Mouse (Mus musculus) cerebellum, adult 11 months (tissue): Measurements from ENCODE around the gene Kcnn3.

Source experiments
- DNase-seq: peaks from one replicate; pipeline ENCODE4 v3.0.0; 2022

Kcnn3 gene

GRCm38 (mm10) chr3:89569058-89569457 lies 49.1 kb downstream of the Kcnn3 start:
- DNase-seq, result no peak

GRCm38 (mm10) chr3:89569707-89570324 lies 49.9 kb downstream of the Kcnn3 start:
- DNase-seq, result no peak

DNA sequence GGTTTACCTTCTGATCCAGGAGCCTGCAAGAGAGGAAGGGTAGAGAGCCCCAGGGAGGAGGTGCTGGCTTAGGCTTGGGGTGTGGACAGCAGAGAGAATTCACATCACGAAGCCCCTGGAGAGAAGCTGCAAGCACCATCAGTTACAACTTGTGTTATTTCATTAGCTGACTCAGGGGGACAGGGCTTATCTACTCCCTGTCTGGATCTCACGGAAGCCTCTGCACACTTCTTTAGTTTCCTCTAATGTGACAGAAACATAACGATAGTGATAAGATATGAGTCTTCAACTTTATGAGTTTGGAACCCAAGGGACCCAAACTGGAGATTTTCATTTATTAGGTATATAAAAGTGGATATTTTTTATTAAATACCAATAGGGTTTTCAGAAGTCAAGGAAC lies 50.4 kb downstream of the Kcnn3 start:
- no peak for DNase-seq

DNA sequence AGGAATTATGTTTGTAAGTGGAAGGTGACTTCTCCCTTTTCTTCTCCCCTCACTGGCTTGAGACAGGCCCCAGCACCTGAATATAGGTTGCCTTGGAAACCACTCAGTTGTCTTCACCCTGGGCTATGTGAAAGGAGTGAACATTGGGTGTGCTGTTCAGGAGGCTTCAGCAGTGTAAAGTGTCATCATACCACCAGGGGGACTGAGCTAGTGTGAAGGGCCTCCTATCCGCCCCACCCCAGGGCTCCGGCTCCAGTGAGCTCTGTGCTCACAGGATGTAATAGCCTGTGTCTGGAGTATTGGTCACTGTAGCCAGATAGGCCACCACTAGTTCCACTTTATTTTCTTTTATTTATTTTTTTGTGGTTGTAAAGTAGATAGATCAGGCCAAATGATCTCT lies 54.3 kb downstream of the Kcnn3 start:
- no peak for DNase-seq

DNA sequence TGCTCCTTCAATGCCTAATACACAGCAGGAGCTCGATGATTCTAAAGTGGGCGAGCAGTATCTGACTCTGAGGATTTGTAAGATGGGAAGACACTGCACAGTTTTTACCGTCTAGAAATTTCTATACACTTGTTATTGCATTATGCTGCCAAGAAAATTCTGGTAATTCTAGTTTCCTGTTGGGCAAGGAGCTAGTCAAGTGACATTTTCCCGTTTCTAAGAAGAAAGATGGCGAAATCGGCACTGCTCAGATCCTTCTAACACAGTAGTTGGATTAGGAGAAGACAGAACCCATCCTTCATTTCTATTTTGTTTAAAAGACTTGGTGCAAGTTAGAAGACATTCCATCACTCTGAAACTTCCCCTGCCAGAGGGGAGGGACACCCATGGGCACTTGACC lies 56.4 kb downstream of the Kcnn3 start:
- no peak for DNase-seq

DNA sequence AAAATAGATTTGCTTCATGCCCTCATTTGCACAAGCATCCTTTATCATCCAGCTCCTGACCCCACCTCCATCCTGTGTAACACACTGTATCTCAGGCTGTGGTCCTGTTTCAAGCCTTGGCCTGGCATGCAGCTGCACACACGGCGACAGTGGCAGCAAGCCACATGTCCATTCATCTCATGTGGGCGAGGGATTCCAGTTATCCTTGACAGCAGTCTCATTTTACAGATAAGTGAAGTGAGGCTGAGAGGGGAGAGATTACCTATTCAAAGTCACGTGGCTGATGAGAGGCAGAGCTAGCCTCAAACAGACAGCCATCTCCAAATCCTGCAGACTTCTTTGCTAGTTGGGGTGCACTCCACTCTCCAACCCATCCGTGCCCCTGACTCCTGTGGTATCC lies 57.2 kb downstream of the Kcnn3 start:
- DNase-seq, result no peak

GRCm38 (mm10) chr3:89578083-89578482 lies 58.1 kb downstream of the Kcnn3 start:
- no peak for DNase-seq

GRCm38 (mm10) chr3:89578803-89579202 lies 58.8 kb downstream of the Kcnn3 start:
- DNase-seq, result no peak

DNA sequence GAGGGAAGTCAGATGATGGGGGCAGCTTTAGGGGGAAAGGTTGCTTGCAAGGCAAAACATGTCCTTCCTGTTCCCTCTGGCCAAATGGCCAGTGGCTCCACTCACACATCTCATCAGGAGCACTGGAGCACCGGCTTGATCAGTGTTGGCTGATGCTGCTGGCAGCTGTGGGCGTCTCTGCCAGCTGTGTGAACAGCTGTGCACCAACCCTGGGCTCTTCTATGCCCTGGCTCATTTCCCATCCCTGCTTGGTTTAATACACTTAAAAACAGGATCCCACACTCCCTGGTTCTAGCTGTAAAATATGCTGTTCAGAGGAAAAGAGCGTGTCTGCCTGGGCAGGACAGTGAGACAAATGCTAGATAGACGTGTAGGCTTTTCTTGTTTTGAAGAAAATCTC lies 64.3 kb downstream of the Kcnn3 start:
- DNase-seq, result no peak

DNA sequence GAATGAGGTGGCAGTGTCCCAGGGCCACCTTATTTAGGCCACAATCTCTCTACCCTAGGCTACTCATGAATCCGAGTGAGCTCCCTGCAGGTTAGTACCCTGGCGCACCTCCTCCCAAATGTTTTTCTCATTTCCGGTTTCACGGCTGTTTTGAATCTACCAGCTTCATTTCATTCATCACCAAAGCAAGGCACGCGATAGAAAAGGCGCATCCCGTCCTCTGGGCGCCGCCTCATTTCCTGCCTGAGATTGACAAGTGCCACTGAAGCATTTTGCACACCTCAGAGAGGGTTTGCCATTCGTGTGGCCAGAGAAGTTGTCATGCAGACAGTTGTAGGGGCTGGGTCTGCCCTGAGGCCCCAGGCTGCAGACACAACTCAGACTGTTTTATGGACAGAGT lies 68.5 kb downstream of the Kcnn3 start:
- DNase-seq, result no peak

DNA sequence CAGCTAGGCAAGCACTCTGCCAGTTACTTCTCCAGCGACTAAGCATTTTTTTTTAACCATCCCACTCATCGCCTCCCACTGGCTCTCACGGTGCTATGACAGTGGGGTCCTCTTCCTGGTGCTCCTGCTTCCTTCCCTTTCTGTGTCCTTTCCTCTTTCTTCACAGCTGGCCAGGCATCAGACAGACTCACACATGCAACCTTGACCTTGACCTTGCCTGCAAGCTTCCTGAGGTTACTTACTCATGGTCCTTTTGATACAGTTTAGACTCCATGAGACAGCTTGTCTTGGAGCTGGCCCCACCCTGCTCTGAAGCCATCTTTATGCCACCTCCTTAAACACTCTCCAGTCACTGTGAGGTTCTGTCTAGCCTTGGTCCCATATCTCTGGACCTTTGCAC lies 69.4 kb downstream of the Kcnn3 start:
- DNase-seq, result no peak

GRCm38 (mm10) chr3:89590386-89590785 lies 70.4 kb downstream of the Kcnn3 start:
- DNase-seq, result no peak

DNA sequence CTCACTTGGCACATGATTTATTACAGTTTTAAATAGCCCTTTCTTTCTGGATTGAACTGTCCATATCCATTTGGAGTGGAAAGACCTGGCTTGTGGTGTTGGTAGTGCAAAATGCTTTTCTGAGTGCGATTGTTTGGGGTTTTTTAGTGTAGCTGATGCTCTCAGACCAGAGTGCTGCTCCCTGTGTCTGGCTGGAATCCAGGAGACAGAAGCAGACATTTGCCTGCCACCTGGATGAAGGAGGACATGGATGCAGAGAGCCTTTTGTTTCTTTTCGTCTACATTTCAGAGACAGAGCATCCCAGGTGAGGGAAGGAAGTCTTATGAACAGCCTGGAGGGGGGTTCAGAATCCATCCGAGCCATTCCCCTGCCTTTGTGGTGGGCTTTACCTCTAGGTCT lies 71.5 kb downstream of the Kcnn3 start:
- DNase-seq, result peak; percentile 9

DNA sequence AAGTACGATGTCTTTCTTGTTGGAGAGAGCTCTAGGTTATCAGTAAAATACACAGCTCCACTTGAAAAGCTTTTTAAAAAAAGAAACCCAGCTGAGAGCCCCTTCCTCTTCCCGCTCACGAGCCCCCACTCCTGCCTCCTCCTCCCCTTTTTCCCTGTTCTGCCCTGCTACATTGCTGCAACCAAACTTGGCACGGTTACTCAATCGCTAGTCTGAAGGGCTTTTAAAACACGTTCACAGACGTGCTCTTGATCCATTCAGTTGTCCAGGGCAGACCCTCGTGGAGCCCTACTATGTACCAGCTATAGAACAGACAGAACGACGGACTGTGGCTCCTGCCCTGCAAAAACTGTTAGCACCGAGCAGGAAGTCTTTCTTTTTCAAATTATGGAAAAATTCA lies 72.8 kb downstream of the Kcnn3 start:
- DNase-seq, result no peak

GRCm38 (mm10) chr3:89593524-89593923 lies 73.6 kb downstream of the Kcnn3 start:
- no peak for DNase-seq

GRCm38 (mm10) chr3:89598361-89598760 lies 78.4 kb downstream of the Kcnn3 start:
- no peak for DNase-seq

GRCm38 (mm10) chr3:89598967-89599366 lies 79.0 kb downstream of the Kcnn3 start:
- DNase-seq, result no peak

DNA sequence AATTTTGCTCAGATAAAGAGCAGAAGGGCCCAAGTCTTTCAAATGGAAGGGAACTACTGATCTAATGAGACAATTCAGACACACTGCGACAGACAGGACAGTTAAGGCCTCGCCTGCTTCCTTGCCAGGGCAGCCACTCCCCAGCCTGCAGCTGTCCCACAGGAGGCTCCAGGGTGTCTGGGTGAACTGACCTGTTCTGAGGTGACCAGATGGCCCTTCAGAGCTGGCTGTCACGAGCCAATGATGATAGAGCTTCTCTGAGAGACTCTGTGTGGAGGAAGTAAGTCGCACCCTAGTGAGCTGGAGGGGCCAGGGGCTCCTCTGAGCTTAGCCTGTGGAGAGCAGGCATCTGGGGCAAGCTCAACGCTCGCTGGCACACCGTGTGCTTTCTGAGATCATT lies 81.1 kb downstream of the Kcnn3 start:
- DNase-seq, result no peak

GRCm38 (mm10) chr3:89603300-89603699 lies 83.3 kb downstream of the Kcnn3 start:
- DNase-seq, result no peak

GRCm38 (mm10) chr3:89605235-89605634 lies 85.3 kb downstream of the Kcnn3 start:
- no peak for DNase-seq

DNA sequence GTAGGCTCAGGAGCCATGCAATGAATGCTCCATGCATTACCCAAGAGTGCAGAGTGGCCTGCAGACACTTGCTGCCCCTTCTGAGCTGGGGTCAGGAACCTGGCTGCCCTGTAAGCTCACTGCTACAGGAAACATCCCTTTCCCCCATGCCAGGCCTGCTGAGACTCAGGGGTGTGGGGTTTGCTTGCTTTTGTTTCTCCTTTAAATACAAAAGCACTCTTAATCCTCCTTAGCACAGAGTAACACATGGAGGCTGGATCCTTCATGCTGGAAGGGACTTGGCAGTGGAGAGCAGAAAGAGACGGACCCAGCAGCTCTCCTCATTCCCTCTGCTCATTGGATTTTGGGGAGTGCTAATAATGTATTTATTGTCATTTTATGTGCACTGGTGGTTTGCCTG lies 87.4 kb downstream of the Kcnn3 start:
- no peak for DNase-seq

DNA sequence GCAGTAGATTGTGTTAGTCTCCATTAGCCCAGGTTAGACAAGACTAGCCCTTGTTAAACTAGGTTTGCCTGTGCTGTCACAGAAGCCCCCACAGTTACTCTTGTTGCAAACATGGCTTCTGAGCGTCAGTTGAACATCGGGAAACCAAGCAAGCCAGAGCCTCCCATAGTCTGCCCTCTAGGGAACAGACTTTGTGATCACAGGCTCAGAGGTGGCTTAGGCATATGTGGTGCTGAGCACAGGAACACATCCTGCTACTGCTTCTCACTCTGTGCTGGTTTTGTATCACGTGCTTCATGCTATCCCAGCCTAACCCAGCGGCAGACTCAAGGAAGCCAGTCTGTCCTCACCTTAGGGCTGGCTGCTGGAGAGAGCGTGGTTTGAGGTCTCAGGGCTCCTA lies 92.1 kb downstream of the Kcnn3 start:
- no peak for DNase-seq

- DNase-seq, result peak; percentile 13
These were observed 93.9 kb downstream of the Kcnn3 start for GRCm38 (mm10) chr3:89613526-89614523.

GRCm38 (mm10) chr3:89616861-89617260 lies 96.9 kb downstream of the Kcnn3 start:
- no peak for DNase-seq
